Mouse (Mus musculus) kidney, adult 9 months (tissue): ENCODE data around the gene Gm4767.
A peak's percentile ranks its signal among the peaks of the same experiment; 100 is the strongest.
"Not testable (repeated sequence)": the region's sequence is repeated elsewhere in the genome, so short reads cannot be mapped to it uniquely, and the experiment has no call there.

Source experiments
- DNase-seq: peaks from one replicate; pipeline ENCODE4 v3.0.0; 2022

Gm4767 gene

DNA sequence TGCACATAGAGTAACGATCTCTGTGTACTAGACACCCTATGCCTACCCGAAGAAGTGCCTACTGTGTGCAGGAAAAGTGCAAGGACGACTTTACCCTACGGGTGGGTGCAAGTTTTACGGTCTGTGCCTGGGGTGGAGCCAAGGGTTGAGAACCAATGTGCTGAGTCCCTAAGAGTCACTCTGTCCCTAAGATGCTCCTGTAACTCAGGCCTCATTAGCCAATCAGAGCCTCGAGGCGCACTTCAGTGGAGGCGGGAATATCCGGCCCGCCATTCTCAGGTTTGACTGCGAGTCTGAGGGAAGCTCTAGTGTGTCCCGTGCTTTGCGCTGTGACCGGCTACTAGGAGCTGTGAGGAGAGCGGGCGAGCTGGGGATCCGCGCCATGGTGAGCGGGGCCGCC lies at the start of gene Gm4767:
Gene Gm4767, plus strand, starts transcription at position 288 of the 400 bp plus-strand sequence.
- peak; percentile 0 for DNase-seq

DNA sequence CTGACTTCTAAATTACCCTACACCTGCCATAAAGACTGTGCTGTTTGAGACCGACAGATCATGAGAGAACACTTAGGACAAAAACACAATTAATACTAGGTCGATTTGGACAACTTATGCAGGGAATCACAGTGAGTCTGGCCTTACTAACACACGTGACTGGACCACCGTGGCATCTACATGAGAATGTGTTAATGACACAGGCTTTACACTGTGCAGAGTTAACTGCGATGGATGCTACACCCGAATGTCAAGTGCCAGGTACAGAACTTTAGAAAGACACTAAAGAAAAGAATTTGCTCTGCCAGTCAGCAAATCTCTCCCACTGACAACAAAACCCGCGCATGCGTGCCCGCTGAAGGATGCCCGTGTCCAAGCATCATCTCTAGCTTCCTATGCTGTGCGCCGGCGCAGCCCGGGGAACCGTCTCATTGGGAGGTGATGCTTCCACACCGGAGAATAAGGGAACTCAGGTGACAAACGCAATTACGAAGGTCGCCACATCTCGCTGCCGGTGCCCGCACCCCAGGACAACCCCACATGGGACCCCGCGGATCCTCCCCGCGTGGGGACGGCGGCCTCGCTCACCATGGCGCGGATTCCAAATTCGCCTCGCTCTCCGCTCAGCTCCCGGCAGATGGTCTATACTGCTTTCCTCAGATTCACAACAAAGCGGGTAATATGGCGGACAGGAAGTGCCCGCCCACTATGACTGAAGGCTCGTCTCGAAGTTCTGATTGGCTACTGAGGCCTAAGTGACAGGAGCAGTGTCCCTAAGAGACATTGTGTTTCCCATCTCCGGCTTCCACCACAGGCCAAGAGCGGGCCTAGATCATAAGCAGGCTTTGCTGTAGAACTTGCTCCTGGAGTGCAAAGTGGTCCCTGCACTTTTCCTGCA lies 41.2 kb upstream of the Gm4767 start, which contains the start of gene Gm3055:
Gene Gm3055, minus strand, starts transcription at position 656 of the 898 bp plus-strand sequence.
- not testable (repeated sequence) for DNase-seq

- not testable (repeated sequence) for DNase-seq
These were observed 40.6 kb upstream of the Gm4767 start for GRCm38 (mm10) chr10:81771404-81771777.

GRCm38 (mm10) chr10:81846219-81846618 lies 34.2 kb downstream of the Gm4767 start:
- DNase-seq: not testable (repeated sequence)

- peak; percentile 5 for DNase-seq
These were observed 51.7 kb downstream of the Gm4767 start, which contains the start of gene Gm32687 for GRCm38 (mm10) chr10:81863409-81864407. Gm32687 (plus strand) TSS chr10:81863934.
